Mouse (Mus musculus): ENCODE data around the gene Tom1l2. TPM values are rescaled to one million over a fixed set of nuclear protein-coding genes. Genes with fewer than 3 reads are reported as not detected.

Gene Tom1l2
- total RNA-seq, 2 experiments from 2014 or later: 63.0 to 80.7 TPM

DNA sequence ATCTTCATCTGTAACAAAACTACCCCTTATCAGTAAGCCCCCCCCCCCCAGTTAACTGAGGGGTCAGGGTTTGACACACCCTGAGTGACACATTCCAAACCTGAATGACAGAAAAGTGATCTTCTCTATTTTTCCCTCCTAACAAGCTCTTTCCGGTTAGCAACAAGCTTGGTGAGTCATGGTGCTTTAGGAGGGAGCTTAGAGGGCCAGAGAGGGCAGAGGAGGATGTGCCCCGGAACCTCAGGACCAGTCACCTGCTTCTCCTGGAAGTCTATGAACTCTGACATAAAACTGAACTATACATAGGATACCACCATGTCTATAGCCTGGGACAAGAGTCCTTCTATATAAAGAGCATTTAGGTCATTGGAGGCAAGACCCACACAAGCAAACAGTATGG lies 44.6 kb downstream of the Tom1l2 start:
- no peak for DNase-seq (ENCODE audit: low spot score in 2 of 2)

- peak in 1 of 2 experiments; percentile 47 for DNase-seq (ENCODE audit: low spot score in 2 of 2)
Observed at GRCm38 (mm10) chr11:60307375-60307825, 45.3 kb downstream of the Tom1l2 start.

- DNase-seq (ENCODE audit: low spot score in 2 of 2): peak in 1 of 2 experiments; percentile 55
Observed at GRCm38 (mm10) chr11:60306834-60307233, 45.9 kb downstream of the Tom1l2 start.

GRCm38 (mm10) chr11:60305611-60306010 lies 47.1 kb downstream of the Tom1l2 start:
- DNase-seq (ENCODE audit: low spot score in 2 of 2): no peak

DNA sequence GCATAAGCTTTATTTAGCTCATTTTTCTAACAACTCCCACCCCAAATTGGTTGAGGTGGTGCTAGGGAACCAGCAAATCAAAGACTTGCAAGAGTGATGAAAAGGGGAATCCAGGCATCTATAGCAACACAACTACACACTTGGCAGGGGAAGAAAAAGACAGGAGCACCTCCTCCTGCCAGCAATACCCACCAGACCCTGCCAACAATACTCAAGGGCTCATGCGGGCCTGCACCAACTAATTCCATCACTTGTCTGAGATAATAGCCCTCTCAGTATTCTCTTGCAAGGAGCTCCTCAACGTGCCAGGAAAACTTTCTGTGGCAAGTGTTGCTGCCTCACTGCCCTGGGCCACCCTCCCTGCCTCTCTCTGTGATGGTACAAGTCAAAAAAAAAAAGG lies 49.2 kb downstream of the Tom1l2 start:
- DNase-seq (ENCODE audit: low spot score in 2 of 2): no peak

- no peak for DNase-seq (ENCODE audit: low spot score in 2 of 2)
Observed at GRCm38 (mm10) chr11:60302354-60303083, 50.2 kb downstream of the Tom1l2 start.

- no peak for DNase-seq (ENCODE audit: low spot score in 2 of 2)
Observed at GRCm38 (mm10) chr11:60301588-60302208, 51.0 kb downstream of the Tom1l2 start.

- no peak for DNase-seq (ENCODE audit: low spot score in 2 of 2)
Observed at GRCm38 (mm10) chr11:60300318-60300717, 52.4 kb downstream of the Tom1l2 start.

DNA sequence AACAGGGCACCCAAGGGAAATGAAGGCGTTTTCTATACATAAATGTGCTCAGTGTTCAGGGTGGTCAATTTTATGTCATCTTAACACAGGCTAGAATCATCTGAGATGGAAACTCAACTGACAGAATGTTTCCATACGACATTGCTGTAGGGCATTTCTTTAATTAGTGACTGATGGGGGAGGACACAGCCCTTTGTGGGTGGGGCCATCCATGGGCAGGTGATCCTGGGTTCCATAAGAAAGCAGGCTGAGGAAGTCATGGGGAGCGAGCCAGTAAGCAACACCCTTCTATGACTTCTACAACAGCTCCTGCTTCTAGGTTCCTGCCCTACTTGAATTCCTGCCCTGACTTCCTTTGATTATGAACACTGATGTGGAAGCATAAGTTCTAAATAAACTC lies 54.9 kb downstream of the Tom1l2 start:
- no peak for DNase-seq (ENCODE audit: low spot score in 2 of 2)

DNA sequence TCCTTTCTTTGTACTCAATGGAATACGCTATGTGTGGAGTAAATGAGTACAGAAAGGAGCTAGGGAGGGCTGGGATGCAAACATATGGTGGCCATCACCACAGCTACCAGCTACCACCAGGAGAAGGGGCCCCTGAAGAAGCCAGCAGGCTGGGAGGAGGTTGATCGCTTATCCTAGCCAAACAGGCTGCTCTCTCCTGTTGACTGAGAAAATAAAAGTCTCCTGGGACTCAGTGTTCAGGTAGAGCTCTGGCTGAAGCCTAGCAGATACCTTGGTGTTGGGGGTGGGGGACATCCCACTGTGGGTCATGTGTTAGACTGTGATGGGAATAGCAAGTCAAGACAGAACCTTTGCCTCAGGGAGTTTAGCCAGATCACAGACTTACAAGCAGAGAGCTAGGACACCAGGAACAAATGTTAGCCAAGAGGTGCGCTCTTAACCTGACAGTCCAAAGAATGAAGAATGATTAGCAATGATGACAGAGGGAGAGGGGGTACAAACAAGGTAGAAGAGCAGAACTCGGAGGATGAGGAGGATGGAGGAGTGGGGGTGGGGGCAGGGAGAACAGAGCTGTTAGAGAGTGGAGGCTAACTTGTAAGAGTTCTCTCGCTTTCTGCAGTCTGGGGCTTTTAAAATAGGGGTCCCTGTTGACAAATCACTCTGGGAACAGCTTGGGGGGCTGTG lies 57.9 kb downstream of the Tom1l2 start:
- no peak for DNase-seq (ENCODE audit: low spot score in 2 of 2)

- no peak for DNase-seq (ENCODE audit: low spot score in 2 of 2)
Observed at GRCm38 (mm10) chr11:60293683-60294629, 58.7 kb downstream of the Tom1l2 start.

DNA sequence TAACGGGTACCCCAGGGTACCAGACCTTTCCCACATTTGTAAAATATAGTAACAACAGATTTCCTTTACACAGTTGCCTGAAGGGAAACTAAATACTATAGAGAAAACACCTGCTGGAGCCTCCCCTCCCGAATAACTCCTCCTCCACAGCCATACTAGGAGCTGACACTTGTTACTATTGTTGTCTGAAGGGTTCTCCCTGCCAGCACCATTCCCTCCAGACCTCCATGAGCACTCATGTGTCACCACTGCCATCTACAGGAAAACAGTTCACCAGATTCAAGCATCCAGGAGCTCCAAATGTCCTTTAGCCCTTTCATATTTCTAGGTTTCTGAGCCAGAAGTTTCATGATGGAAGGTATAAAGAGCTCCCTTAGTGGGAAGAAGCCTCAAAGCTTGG lies 60.0 kb downstream of the Tom1l2 start:
- DNase-seq (ENCODE audit: low spot score in 2 of 2): no peak

DNA sequence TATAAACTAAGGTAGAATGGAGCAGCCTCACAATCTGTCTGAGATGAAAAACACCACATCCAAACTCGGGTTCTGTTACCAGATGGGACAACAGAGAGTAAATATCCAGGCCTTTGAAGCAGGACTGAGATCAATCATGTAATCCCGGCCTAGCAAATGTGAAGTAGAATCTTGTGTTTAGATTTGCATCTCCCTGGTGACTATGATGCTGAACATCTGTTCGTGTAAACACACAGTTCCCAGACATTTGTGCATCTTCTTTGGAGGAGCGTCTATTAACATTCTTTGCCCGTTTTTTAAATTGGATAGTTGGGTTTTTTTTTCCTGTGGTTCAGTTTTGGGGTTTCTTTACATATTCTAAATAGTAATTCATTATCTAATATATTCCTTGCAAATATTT lies 63.7 kb downstream of the Tom1l2 start:
- no peak for DNase-seq (ENCODE audit: low spot score in 2 of 2)

DNA sequence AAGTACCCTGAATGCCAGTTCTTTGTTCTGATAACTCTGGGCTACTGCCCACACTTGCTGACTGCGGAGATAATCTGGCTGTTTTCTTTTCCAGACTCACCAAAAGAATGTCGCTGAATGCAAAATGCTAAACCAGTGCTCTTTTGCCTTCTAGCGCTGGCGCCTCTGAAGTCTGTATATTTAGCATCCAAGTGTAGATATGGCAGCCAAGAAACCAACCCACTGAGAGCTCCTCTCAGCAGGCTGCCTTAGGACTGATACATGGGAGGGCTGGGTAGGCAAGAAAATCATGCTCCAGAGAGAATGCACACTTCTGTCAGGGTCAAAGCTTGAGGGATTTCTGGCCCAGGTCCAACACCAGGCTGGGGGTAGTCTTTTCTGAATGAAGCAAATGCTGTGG lies 66.4 kb downstream of the Tom1l2 start:
- no peak for DNase-seq (ENCODE audit: low spot score in 2 of 2)

DNA sequence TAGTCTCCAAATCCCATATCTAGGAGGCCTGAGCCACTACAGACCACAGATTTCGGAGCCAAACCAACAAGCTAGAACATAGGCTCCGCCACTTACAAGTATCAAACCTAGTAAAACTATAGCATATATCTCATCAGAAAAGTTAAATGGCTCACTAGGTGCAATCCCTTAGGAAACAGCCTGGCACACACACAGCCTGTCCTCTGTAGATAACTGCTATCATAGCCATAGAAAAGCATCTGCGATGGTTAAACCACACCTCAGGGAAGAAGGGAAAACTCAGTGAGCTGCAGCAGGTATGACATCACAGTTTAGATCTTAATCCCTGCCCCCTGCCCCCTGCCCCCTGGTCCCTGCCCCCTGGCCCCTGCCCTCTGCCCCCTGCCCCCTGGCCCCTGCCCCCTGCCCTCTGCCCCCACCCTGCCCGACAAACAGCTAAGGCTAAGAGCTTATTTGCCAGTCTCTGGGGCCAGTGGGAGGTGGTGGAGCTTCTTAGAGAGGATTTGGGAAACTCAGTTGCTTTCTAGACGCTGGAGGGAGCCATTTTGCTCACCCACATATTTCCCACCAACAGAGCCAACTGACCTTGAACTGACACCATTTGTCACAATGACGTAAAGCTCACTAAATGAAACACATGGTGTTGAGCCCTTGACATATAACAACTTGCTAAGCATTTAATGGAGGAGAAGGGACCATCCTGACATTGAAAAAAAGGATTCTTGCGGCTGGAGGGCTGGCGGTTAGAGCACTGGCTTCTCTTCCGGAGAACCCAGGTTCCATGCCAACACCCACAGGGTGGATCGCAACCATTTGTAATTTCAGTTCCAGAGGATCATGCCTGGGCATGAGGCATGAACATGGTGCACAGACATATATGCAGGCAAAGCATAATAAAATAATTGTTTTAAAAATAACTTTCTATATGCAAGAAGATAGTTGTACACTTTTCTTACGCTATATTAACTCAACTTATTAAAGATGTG lies 72.0 kb downstream of the Tom1l2 start:
- DNase-seq (ENCODE audit: low spot score in 2 of 2): no peak

DNA sequence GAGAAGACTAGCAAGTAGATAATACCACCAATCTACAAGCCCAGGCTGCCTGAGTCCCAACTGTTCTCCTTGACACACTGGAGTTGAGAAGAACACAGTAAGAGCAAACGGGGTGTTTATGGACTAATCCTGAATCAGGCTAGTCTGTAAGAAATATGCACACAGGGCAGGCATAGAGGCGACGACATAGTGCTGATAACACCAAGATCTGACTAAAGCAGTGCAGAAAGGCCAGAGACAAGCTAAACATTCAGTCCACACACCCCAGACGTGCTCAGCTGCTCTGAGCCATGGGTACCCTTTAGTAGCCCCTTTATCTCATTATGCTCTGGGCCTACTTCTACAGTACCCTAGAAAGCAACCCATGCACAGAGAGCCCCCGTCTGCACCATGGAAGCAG lies 73.2 kb downstream of the Tom1l2 start:
- DNase-seq (ENCODE audit: low spot score in 2 of 2): no peak

GRCm38 (mm10) chr11:60277771-60278170 lies 74.9 kb downstream of the Tom1l2 start:
- DNase-seq (ENCODE audit: low spot score in 2 of 2): no peak

- DNase-seq (ENCODE audit: low spot score in 2 of 2): no peak
Observed at GRCm38 (mm10) chr11:60277164-60277740, 75.5 kb downstream of the Tom1l2 start.

GRCm38 (mm10) chr11:60276408-60277093 lies 76.2 kb downstream of the Tom1l2 start:
- no peak for DNase-seq (ENCODE audit: low spot score in 2 of 2)

All from adrenal gland, adult 18-20 months (tissue).